Mouse (Mus musculus): ENCODE data around the gene Eif5a.

DNA sequence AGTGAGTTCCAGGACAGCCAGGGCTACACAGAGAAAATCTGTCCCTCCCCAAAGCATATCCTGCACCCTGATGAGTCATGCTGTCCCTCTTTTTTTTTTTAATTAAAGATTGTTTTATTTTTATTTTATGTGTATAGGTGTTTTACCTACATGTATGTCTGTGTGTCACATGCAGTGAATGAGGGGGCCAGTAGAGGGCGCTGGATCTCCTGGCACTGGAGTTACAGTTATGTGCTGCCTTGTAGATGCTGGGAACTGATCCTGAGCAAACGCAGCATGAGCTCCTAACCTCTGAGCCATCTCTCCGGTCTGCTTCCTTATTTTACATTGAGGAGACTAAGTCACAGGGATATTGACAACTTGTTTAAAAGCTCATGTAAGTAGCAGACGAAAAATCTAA, 38.7 kb downstream of the Eif5a start:
- TF ChIP-seq CTCF (IDR thresholded peaks at IDR 0.05; ENCODE audit: low read depth): peak; percentile 22
- TF ChIP-seq EP300 (IDR thresholded peaks at IDR 0.05; ENCODE audit: low read depth): no peak

All from heart, postnatal 0 days (tissue).